Mouse (Mus musculus) T-helper 2 cell (primary cell): ENCODE results near the gene Iqgap1.

ENCODE experiments used
- in situ Hi-C: fragments of 300-600 bp; cut with MboI, MseI; formaldehyde crosslinking; loops from one replicate; pipeline ENCODE4 v1.15.1; 2025; ENCODE audit warnings: high pct_unique_total_duplicates

Iqgap1 gene

GRCm38 (mm10) chr7:80803173-80803872, 22.5 kb downstream of the Iqgap1 start:
- in situ Hi-C loops, result no loop called here

DNA sequence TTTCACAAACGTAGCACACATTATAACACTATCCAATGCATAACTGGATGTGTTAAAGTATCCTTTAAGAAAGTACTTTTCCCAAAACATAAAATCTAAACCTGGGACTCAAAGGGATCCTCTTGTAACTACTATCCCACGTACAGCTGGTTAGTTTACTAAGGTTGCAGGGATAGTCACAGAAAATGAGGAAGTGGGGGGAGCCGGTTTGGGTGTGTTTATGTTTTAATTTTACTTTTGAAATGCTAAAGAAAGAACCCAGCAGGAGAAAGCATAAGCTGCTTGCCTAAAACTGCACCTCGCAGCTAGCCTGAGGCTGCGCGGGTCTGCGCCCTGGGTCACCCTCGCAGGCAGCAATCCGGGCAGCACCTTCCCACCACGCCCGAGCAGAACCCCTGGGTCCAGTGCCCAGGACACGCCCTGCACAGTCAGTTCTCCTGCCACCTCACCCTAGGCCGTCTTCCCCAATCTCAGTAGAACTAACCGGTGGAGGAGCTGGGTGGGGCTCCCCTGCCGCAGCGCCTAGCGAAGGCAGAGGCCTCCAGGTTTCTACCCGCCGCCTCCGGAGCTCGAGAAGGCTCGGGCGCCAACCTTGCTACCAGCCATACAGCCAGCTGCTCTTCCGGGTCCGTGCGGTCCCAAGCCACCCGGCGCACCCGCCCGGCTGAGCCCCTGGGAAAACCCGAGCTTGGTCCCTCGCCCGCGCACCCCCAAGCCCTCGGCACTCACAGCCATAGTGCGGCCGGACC, 23.2 kb downstream of the Iqgap1 start:
- in situ Hi-C loops, result no loop called here

DNA sequence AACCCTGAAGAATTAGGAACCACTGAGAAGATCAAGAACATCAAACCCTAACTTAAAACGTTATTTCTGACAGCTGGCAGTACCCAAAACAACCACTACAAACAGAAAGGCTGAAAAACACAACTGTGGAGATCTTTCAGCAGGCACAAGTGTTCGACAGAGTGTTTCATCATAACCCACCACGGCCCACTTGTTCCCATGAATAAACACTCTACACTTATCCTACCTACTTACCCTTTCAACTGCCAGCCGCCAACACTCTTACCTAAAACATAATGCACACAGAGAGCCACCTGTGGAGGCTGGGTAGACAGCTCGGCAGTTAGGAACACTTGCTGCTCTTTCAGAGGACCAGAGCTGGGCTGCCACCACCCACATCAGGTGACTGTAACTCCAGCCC, 26.5 kb downstream of the Iqgap1 start:
- in situ Hi-C loops, result no loop called here

DNA sequence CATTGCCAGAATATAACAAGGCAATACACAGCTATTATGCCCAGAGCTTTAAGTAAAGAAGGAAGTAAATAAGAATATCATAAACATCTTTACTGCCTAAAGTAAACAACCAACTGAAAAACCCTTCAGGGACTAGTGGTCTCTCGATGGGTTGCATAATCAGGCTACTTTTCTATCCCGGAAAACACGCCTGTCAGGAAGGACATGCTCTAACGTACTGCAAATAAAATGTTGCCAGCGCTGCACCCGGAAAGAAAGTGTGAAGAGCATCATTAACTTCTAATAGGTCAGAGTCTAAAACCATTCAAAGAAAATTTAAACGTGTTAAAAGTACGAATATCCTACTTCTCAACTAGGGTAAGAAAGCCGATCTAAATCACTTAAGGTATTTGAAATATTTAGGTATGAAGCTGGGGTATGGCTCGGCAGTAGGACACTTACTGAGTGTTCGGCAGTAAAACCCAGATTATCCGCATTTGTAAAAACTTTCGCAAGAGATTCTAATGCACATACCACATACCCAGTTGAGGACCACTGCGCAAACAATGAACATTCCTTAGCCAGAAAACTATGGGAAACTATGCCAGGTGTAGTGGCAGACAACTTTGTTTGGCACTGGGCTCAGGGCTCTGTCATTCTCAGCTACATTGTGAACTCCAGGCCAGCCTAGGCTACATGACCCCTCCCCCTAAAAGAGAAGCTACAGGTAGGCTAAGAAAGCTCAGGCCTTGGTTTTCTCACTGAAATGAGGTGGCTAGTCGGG, 28.8 kb downstream of the Iqgap1 start:
- in situ Hi-C loops, result no loop called here

DNA sequence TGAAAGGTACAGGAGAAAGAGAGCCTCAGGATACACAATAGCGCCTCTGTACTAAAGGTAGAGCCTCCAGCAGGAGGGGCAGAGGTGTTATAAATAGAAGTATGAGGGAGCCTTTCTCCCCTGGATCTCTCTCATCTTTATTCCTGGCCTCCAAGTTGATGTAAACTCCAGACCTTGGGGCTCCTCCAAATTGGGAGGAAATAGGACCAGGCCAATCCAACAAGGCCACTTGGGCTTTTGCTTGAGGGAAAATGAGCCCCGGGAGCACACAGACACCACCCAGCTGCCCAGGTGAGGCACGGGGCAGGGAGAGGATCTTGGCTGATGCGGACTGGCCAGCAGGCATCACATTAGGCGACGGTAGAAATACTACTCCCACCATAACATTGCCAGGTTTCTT, 29.5 kb downstream of the Iqgap1 start:
- in situ Hi-C loops, result no loop called here

GRCm38 (mm10) chr7:80789534-80789933, 36.2 kb downstream of the Iqgap1 start:
- in situ Hi-C loops, result no loop called here

GRCm38 (mm10) chr7:80789061-80789460, 36.7 kb downstream of the Iqgap1 start:
- in situ Hi-C loops, result no loop called here

DNA sequence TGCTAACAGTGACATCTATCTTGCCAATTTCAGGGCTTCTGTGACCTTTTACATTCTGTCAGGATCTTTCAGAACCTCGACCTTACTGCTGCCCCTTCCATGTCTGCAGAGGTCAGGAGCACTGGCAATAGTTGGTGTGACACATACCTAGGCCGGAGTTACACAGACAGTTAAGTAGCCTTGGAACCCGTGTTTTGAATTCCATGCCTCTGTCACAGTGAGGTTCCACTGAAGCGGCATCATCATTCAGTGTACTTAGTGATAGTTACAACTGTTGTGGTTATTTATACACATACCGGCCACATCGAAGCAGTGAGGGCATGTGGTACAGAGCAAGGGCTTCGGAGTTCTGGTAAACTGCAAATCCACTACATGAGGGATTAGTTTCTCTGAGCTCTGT, 37.8 kb downstream of the Iqgap1 start:
- in situ Hi-C loops, result no loop called here

GRCm38 (mm10) chr7:80786746-80787145, 39.0 kb downstream of the Iqgap1 start:
- in situ Hi-C loops, result no loop called here

- in situ Hi-C loops, result no loop called here
Observed at GRCm38 (mm10) chr7:80783841-80784240, 41.9 kb downstream of the Iqgap1 start.

DNA sequence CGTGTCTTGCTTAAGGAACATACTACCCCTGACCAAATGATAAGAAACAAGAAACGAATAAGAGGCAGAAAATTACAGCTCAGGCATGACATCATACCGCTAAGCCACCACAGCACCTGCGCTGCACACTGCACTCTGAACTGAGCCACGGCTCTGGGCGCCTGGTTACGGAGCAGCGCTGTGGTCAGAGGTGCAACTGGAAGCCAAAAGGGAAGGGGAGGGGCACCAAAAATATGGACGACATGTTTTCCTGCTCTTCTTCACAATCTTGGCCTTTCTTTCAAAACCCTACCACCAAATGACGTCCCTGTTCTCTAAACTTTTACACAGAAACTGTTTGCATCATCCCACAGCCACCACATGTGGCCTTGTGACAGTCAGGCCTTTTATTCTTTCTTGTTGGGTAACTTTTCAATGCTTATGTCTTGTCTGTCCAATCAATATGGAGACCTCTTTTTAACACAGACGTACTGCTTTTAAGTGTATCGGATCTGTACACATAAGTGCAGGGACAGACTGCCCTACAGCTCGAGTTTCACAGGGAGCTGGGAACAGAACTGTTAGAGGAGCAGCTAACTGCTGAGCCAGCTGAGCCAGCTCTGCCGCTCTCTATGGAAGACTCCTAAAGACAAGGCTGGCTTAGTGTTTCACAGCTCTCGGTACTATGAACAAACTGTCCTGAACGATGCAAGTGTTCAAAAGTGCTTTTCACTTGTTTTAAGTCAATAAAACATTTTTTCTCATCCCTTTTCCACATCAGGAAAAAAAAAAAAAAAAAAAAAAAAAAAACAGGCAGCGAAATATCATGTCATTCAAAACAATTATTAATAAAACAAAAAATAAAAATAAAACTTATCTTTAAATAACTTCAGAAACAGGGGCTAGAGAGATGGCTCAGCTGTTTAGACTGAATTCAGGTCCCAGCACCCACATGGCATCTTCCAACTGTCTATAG, 43.3 kb downstream of the Iqgap1 start:
- in situ Hi-C loops, result no loop called here

- in situ Hi-C loops, result no loop called here
Observed at GRCm38 (mm10) chr7:80781444-80782120, 44.2 kb downstream of the Iqgap1 start.

- in situ Hi-C loops, result no loop called here
Observed at GRCm38 (mm10) chr7:80778958-80779669, 46.7 kb downstream of the Iqgap1 start.

GRCm38 (mm10) chr7:80778376-80778775, 47.4 kb downstream of the Iqgap1 start:
- in situ Hi-C loops, result no loop called here

DNA sequence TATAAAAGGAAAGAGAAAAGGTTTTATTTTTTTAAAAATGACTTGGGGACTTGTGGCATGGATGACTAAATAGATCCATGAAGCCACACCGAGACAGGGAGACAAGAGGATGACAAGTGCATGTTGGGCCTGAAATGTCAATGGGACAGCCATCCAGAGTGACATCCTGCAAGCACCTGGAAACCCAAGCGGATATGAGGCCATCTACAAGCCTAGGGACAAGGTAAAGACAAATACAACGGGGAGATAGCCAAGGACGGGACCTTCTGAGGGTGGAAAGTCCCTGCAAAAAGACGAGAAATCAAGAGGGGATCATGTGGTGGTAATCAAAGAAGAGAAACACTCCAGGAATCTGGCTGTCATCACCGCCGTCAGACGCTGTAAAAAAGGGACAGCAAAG, 48.6 kb downstream of the Iqgap1 start:
- in situ Hi-C loops, result no loop called here

- in situ Hi-C loops, result no loop called here
Observed at GRCm38 (mm10) chr7:80776090-80776489, 49.7 kb downstream of the Iqgap1 start.

DNA sequence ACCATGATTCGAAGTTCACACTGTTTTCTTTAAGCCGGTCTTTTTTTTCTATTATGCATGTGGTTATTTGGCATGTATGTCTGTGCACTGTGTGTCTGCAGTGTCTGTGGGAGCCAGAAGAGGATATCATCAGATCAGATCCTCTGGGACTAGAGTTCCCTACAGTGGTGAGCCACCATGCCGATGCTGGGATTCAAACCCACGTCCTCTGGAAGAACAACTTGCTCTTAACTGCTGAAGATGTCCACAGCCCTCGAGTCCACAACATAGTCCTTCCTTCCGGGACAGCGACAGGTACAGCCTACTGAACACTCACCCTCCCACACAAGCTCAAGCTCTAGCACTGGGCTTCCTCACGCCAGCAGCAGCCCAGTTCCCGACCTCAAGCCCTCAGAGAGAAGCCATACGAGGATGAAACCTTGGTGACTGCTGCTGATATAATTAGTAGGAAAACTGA, 50.3 kb downstream of the Iqgap1 start:
- in situ Hi-C loops, result no loop called here

DNA sequence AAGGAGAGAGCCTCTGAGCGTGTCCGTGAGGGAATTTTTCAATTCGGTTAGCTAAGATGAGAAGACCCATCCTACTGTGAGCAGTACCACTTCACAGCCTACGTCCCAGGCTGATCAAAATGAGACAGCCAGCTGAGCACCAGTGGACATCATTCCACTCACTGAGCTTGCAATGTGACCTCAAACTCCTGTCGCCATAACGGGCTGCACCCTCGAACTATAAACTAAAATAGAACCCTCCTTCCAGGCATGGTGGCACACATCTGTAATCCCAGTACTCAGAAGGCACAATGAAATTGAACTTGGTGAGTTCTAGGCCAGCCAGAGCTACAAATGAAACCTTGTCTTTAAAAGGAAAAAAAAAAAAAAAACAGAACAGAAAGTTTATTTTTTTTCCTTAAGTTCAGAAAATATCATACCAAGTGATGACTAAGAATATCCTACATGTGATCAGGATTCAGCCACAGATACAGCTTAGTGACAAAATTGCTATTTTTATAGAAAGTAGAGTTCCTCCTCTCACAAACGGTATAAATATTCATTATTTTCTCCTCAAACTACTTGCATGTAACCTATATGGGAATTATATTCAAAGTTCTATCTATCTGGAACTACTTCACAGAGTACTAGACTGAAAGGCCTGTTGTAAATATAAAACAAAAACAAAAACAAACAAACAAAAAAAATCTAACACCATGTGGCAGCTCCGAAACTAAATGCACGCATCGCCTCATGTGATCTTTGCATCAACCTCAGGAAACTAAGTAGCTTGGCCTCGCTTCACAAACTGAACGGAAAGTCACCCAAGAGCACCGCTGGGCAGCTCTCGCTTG, 50.9 kb downstream of the Iqgap1 start:
- in situ Hi-C loops, result no loop called here
